Mouse (Mus musculus): ENCODE results near the gene Parva. TPM values are rescaled to one million over a fixed set of nuclear protein-coding genes. Genes with fewer than 3 reads are reported as not detected.

Parva gene
- total and polyA plus RNA-seq, 2 experiments from 2014 or later, result 23.2 to 23.3 TPM

DNA sequence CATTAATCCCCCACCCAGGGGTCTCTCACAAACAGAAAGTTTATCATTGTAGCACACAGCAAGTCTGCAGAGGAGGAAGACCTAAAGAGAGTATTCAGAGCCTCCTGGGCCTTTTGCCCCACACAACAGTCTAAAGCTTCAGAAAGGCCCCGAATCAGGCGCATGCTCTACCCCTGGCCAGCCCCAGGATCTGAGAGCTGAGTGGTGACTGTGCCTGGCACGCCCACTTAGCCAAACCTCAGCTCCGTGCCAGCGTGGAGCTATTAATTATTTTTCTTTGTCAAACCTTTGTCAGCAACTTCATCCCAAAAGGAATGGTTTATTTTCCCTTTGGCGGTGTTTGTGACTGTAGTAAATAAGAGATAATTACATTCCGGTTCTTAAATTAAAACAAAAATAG, 44.0 kb downstream of the Parva start:
- WGBS, result 58% methylated on average over 7 of the region's 7 CpGs
- DNase-seq (ENCODE audit: low spot score) (no peak), ATAC-seq (ENCODE audit: low FRiP score) (no peak)

GRCm38 (mm10) chr7:112472024-112472707, 44.9 kb downstream of the Parva start:
- H3K9ac ChIP-seq (replicated peaks; ENCODE audit: low read length, poor library complexity, severe bottlenecking), result no peak overlapping the region
- 81% methylated on average over 10 of the region's 10 CpGs for WGBS
- H3K27ac ChIP-seq (ENCODE audit: low read depth, low read length), result no peak overlapping the region
- H3K9me3 ChIP-seq (ENCODE audit: low read length), result no peaks in the 10 kb centered on the region
- H3K4me1 ChIP-seq (ENCODE audit: insufficient read depth, low read length), result peaks cover 3% of the 10 kb centered on the region; the same call in 1 of the 2 replicates
- H3K27me3 ChIP-seq (ENCODE audit: insufficient read depth, low read length), result no peaks in the 10 kb centered on the region
- DNase-seq (ENCODE audit: low spot score), result no peak
- no peak overlapping the region for H3K4me2 ChIP-seq (ENCODE audit: low read depth, low read length, poor library complexity, severe bottlenecking)
- no peak overlapping the region for H3K4me3 ChIP-seq (ENCODE audit: low read depth, low read length)
- ATAC-seq (ENCODE audit: low FRiP score), result no peak
- no peaks in the 10 kb centered on the region for H3K36me3 ChIP-seq (ENCODE audit: insufficient read depth, low read length)
- no peak for TF ChIP-seq CTCF (IDR thresholded peaks at IDR 0.05)

More for the DNA sequence above, 44.0 kb downstream of the Parva start:
- no peak overlapping the region for H3K27ac ChIP-seq (ENCODE audit: low read depth, low read length)
- TF ChIP-seq CTCF (IDR thresholded peaks at IDR 0.05), result no peak
- H3K4me1 ChIP-seq (ENCODE audit: insufficient read depth, low read length), result peaks cover 3% of the 10 kb centered on the region; the same call in 1 of the 2 replicates
- H3K4me3 ChIP-seq (ENCODE audit: low read depth, low read length), result no peak overlapping the region
- no peak overlapping the region for H3K9ac ChIP-seq (replicated peaks; ENCODE audit: low read length, poor library complexity, severe bottlenecking)
- no peaks in the 10 kb centered on the region for H3K36me3 ChIP-seq (ENCODE audit: insufficient read depth, low read length)
- no peak overlapping the region for H3K4me2 ChIP-seq (ENCODE audit: low read depth, low read length, poor library complexity, severe bottlenecking)
- no peaks in the 10 kb centered on the region for H3K27me3 ChIP-seq (ENCODE audit: insufficient read depth, low read length)
- no peaks in the 10 kb centered on the region for H3K9me3 ChIP-seq (ENCODE audit: low read length)

DNA sequence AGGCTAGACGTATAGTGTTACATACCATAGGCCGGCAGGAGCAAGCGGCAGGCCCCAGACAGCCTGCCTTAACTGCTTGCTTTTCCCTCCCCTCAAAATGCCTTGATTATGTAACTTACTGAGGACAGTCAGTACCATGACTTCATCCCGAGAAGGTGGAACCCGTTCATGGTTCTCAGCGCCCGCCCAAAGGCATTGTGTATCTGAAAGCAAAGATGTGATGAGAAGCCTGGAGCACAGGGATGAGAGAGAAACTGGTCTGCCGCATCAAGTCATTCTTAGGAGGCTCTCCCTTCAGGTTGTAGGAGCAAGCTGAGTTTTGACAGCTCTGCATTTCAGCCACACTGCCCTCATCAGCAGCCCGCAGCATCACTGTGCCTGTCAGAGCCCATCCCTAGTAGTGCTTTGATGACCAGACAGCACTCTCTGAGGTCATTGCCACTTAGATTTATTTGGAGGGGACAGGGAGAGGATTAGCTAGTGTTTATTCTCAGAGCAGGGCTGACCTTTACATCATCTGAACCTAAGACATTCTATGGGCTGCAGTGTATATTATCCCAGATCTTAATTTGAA, 45.5 kb downstream of the Parva start:
- no peak overlapping the region for H3K4me2 ChIP-seq (ENCODE audit: low read depth, low read length, poor library complexity, severe bottlenecking)
- H3K9me3 ChIP-seq (ENCODE audit: low read length), result no peaks in the 10 kb centered on the region
- no peak overlapping the region for H3K9ac ChIP-seq (replicated peaks; ENCODE audit: low read length, poor library complexity, severe bottlenecking)
- no peak overlapping the region for H3K27ac ChIP-seq (ENCODE audit: low read depth, low read length)
- no peak for ATAC-seq (ENCODE audit: low FRiP score)
- 68% methylated on average over 9 of the region's 9 CpGs for WGBS
- no peak for DNase-seq (ENCODE audit: low spot score)
- no peaks in the 10 kb centered on the region for H3K27me3 ChIP-seq (ENCODE audit: insufficient read depth, low read length)
- H3K36me3 ChIP-seq (ENCODE audit: insufficient read depth, low read length), result no peaks in the 10 kb centered on the region
- peaks cover 3% of the 10 kb centered on the region; the same call in 1 of the 2 replicates for H3K4me1 ChIP-seq (ENCODE audit: insufficient read depth, low read length)
- no peak for TF ChIP-seq CTCF (IDR thresholded peaks at IDR 0.05)
- no peak overlapping the region for H3K4me3 ChIP-seq (ENCODE audit: low read depth, low read length)

DNA sequence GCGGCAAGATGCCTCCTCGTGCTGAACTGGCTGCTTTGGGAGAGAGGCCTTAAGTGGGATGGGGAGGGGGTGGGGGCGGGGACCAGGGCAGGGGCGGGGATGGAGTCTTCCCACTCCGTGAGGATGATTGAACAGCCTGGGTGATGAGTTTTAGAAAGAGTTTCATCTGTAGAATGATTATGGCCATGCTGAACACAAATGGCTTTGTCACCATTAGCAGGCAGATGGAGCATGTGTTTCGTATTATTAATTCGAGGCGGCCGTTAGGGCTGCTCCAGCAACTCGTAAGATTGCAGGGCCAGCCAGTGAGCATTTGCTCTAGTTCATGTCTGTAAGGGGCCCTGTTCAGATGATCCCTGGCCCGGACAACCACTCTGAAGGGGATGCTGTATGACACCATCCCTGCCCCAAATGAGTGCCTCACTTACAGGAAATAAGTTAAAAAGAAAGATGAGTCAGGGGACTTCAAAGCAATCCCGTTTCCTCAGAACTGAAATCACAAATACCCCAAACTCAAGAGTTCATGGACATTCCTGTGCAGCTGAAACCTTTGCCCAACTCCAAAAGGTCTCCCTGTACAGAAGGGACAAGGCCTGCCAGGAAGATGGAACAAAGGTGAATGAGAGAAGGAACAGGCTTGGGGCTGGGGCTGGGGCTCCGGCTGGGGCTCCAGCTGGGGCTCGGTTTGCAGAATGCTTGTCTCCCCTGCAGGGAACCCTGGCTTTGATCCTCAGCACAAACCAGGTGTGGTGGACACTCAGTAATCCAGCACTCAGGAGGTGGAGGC, 46.5 kb downstream of the Parva start:
- Histone ChIP-seq H3K36me3 (ENCODE audit: insufficient read depth, low read length) (no peaks in the 10 kb centered on the region), H3K4me3 (ENCODE audit: low read depth, low read length) (no peak overlapping the region), H3K27ac (ENCODE audit: low read depth, low read length) (no peak overlapping the region), H3K27me3 (ENCODE audit: insufficient read depth, low read length) (no peaks in the 10 kb centered on the region), H3K9me3 (ENCODE audit: low read length) (no peaks in the 10 kb centered on the region), H3K4me1 (ENCODE audit: insufficient read depth, low read length) (0 out of 2 replicates have a peak, but pooled peaks cover 3% of the 10 kb centered on the region), H3K4me2 (ENCODE audit: low read depth, low read length, poor library complexity, severe bottlenecking) (no peak overlapping the region), H3K9ac (replicated peaks; ENCODE audit: low read length, poor library complexity, severe bottlenecking) (no peak overlapping the region)
- ATAC-seq (ENCODE audit: low FRiP score) (no peak), DNase-seq (ENCODE audit: low spot score) (no peak)
- TF ChIP-seq CTCF (IDR thresholded peaks at IDR 0.05), result peak; percentile 35; the same call in 1 of the 2 replicates
- WGBS, result 25% methylated on average over 14 of the region's 14 CpGs

DNA sequence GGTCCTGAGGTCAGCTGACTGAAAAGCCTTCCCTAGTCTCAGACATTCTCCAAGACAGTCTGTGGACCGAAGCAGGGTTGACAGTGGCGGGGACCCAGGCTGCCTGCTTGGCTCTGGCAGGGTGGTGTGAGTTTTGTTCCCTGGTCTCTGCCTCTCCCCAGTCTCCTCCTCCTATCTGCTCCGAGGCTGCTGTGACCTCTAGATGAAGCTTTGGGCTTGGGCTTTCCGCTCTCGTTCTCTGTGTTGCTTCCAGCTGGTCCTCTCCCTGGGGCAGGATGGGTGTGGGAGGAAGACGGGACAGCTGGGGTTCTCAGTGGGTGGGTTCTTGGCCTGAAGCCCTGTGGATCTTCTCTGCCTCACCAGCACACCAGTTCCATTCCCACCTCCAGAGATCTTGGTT, 51.8 kb downstream of the Parva start:
- Histone ChIP-seq H3K9me3 (ENCODE audit: low read length) (no peaks in the 10 kb centered on the region), H3K4me2 (ENCODE audit: low read depth, low read length, poor library complexity, severe bottlenecking) (no peak overlapping the region), H3K27ac (ENCODE audit: low read depth, low read length) (no peak overlapping the region), H3K27me3 (ENCODE audit: insufficient read depth, low read length) (no peaks in the 10 kb centered on the region), H3K36me3 (ENCODE audit: insufficient read depth, low read length) (no peaks in the 10 kb centered on the region), H3K4me3 (ENCODE audit: low read depth, low read length) (no peak overlapping the region), H3K9ac (replicated peaks; ENCODE audit: low read length, poor library complexity, severe bottlenecking) (no peak overlapping the region), H3K4me1 (ENCODE audit: insufficient read depth, low read length) (no peaks in the 10 kb centered on the region)
- ATAC-seq (ENCODE audit: low FRiP score) (no peak), DNase-seq (ENCODE audit: low spot score) (no peak)
- no peak for TF ChIP-seq CTCF (IDR thresholded peaks at IDR 0.05)
- 66% methylated on average over 6 of the region's 6 CpGs for WGBS

- 80% methylated on average over 1 of the region's 1 CpGs for WGBS
- Histone ChIP-seq H3K36me3 (ENCODE audit: insufficient read depth, low read length) (no peaks in the 10 kb centered on the region), H3K27ac (ENCODE audit: low read depth, low read length) (no peak overlapping the region), H3K4me2 (ENCODE audit: low read depth, low read length, poor library complexity, severe bottlenecking) (no peak overlapping the region), H3K4me1 (ENCODE audit: insufficient read depth, low read length) (no peaks in the 10 kb centered on the region), H3K27me3 (ENCODE audit: insufficient read depth, low read length) (no peaks in the 10 kb centered on the region), H3K4me3 (ENCODE audit: low read depth, low read length) (no peak overlapping the region), H3K9me3 (ENCODE audit: low read length) (no peaks in the 10 kb centered on the region), H3K9ac (replicated peaks; ENCODE audit: low read length, poor library complexity, severe bottlenecking) (no peak overlapping the region)
- DNase-seq (ENCODE audit: low spot score) (no peak), ATAC-seq (ENCODE audit: low FRiP score) (no peak)
- no peak for TF ChIP-seq CTCF (IDR thresholded peaks at IDR 0.05)
Measured at GRCm38 (mm10) chr7:112481031-112481430, 53.7 kb downstream of the Parva start.
